Mouse (Mus musculus) kidney, adult 2 months (tissue): ENCODE data around the gene Cit.

ENCODE experiments used
- CTCF ChIP-seq: fragments of 200-500 bp; conservative IDR thresholded peaks from 2 replicates; pipeline ENCODE4 v1.5.1; 2011; ENCODE audit warnings: low read depth, mild to moderate bottlenecking, control low read depth, low read length, moderate library complexity, mixed read lengths; ENCODE audit not compliant: insufficient read depth, insufficient read length
- POLR2A ChIP-seq: fragments of 200-500 bp; IDR thresholded peaks from one replicate; pipeline ENCODE4 v1.6.1; 2011; ENCODE audit warnings: low read depth, low read length, control low read depth

DNA sequence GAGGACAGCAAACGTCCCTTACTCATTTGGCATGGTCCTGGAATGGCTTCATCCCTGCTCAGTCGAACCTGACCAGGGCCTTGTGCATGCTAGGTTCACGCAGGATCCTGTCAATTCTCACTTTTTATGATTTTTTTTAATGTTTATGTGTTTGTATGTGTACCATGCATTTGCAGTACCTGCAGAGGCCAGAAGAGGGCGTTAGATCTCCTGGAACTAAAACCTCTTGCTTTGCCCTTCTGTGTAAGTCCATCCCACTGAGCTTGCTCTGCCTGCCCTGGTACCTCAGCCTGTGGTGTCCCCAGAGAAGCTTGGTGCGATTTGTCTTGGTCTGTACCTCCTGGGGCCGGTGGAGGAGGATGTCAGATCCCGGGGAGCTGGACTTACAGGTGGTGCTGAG lies 105.9 kb downstream of the Cit start:
- TF ChIP-seq CTCF = no peak
- TF ChIP-seq POLR2A = no peak
